Mouse (Mus musculus): ENCODE results near the gene Olfml2b. TPM values are rescaled to one million over a fixed set of nuclear protein-coding genes. Genes with fewer than 3 reads are reported as not detected.

Gene Olfml2b
- polyA plus RNA-seq, 1 experiment from 2014 or later, result 14.7 TPM

DNA sequence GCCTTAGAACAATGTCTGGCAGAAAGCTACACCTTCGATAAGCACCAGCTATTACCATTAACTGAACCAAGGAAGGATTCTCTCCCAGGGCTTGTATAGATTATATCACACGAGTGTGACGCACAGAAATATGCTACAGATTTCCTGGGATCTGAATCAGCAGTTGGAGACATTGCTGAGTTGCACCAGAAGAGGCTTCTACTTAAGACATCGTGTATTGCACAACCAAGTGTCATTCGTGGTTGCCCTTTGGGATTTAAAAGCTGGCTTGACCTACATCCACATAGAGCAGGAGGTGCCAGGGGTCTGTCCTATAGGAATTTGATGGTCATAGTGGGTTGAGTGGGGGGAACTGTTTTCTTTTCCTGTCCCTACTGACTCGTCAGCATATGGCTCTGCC, 58.6 kb downstream of the Olfml2b start:
- H3K4me2 ChIP-seq (ENCODE audit: low read depth, severe bottlenecking), result no peak overlapping the region
- no peak for DNase-seq (ENCODE audit: low spot score)

DNA sequence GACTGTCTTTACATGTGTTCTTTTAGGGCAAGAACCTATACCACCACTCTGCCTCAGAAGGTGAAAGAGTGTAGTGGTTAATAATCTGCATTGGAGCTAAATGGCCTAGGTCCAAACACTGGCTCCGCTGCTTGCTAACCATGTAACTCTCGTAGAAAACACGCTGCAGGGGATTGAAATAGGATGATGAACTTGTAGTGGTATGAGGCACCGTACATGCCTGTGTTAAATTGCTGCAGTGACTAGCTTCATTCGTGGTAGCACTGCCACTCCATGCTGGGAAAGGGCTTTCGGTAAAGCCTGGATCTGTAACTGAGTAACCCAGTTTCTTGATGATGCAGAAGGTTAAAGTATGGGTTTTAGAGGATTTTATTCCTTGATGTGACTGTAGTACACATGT, 59.8 kb downstream of the Olfml2b start:
- ATAC-seq (ENCODE audit: insufficient number of reproducible peaks, low FRiP score, low TSS enrichment, low read depth) (no peak), DNase-seq (ENCODE audit: low spot score) (no peak)
- 94% methylated on average over 6 of the region's 6 CpGs for WGBS
- Histone ChIP-seq H3K4me1 (ENCODE audit: control insufficient read depth, insufficient read depth, low read length) (peaks cover 6% of the 10 kb centered on the region; the same call in 1 of the 2 replicates), H3K9ac (ENCODE audit: low read length) (no peak overlapping the region), H3K27ac (replicated peaks; ENCODE audit: low read depth, low read length) (no peak overlapping the region), H3K36me3 (ENCODE audit: control insufficient read depth, insufficient read depth, low read length) (no peaks in the 10 kb centered on the region), H3K4me3 (ENCODE audit: low read depth, low read length) (no peak overlapping the region), H3K9me3 (ENCODE audit: control insufficient read depth, low read length) (no peaks in the 10 kb centered on the region), H3K27me3 (ENCODE audit: control insufficient read depth, insufficient read depth, low read length) (no peaks in the 10 kb centered on the region), H3K4me2 (ENCODE audit: low read depth, severe bottlenecking) (no peak overlapping the region)

More for the DNA sequence above, 58.6 kb downstream of the Olfml2b start:
- no peak for ATAC-seq (ENCODE audit: insufficient number of reproducible peaks, low FRiP score, low TSS enrichment, low read depth)
- no peaks in the 10 kb centered on the region for H3K9me3 ChIP-seq (ENCODE audit: control insufficient read depth, low read length)
- peaks cover 6% of the 10 kb centered on the region; the same call in 1 of the 2 replicates for H3K4me1 ChIP-seq (ENCODE audit: control insufficient read depth, insufficient read depth, low read length)
- no peaks in the 10 kb centered on the region for H3K27me3 ChIP-seq (ENCODE audit: control insufficient read depth, insufficient read depth, low read length)
- WGBS, result 90% methylated on average over 6 of the region's 6 CpGs
- H3K27ac ChIP-seq (replicated peaks; ENCODE audit: low read depth, low read length), result no peak overlapping the region
- no peaks in the 10 kb centered on the region for H3K36me3 ChIP-seq (ENCODE audit: control insufficient read depth, insufficient read depth, low read length)
- no peak overlapping the region for H3K9ac ChIP-seq (ENCODE audit: low read length)
- no peak overlapping the region for H3K4me3 ChIP-seq (ENCODE audit: low read depth, low read length)

DNA sequence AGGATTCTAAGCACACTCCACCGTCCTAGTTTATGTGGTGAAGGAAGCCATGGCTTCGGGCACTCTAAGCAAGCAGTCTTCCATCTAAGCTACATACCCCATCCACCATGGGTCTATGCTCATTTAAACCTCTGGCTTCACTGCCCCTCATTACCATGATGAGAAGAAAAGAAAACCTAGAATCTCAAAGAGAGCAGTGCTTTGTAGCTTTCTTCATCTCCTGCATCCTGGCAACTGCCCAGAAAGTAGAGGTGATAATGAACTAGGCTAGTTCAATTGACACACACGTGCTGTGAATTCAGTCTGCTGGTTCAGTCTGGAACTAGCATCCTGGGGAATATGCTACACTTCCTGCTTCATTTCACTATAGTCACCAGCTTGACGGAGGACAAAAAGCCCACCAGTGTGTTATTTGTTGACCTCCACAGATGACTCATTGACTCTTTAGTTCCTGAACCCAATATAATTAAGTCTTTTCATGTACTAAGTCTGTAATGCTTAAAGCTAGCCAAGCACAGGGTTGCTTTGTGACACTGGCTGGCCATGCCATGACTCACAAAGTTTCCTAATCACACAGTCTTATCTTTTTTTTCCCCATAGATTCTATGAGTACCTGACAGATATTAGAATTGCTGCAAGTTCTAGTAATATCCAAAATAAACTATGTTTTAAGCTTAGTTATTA, 60.7 kb downstream of the Olfml2b start:
- H3K9ac ChIP-seq (ENCODE audit: low read length), result no peak overlapping the region
- H3K4me1 ChIP-seq (ENCODE audit: control insufficient read depth, insufficient read depth, low read length), result peaks cover 6% of the 10 kb centered on the region; the same call in 1 of the 2 replicates
- 83% methylated on average over 4 of the region's 4 CpGs for WGBS
- no peaks in the 10 kb centered on the region for H3K36me3 ChIP-seq (ENCODE audit: control insufficient read depth, insufficient read depth, low read length)
- H3K27me3 ChIP-seq (ENCODE audit: control insufficient read depth, insufficient read depth, low read length), result no peaks in the 10 kb centered on the region
- no peaks in the 10 kb centered on the region for H3K9me3 ChIP-seq (ENCODE audit: control insufficient read depth, low read length)
- no peak for DNase-seq (ENCODE audit: low spot score)
- ATAC-seq (ENCODE audit: insufficient number of reproducible peaks, low FRiP score, low TSS enrichment, low read depth), result no peak
- H3K4me3 ChIP-seq (ENCODE audit: low read depth, low read length), result no peak overlapping the region
- no peak overlapping the region for H3K27ac ChIP-seq (replicated peaks; ENCODE audit: low read depth, low read length)
- no peak overlapping the region for H3K4me2 ChIP-seq (ENCODE audit: low read depth, severe bottlenecking)

DNA sequence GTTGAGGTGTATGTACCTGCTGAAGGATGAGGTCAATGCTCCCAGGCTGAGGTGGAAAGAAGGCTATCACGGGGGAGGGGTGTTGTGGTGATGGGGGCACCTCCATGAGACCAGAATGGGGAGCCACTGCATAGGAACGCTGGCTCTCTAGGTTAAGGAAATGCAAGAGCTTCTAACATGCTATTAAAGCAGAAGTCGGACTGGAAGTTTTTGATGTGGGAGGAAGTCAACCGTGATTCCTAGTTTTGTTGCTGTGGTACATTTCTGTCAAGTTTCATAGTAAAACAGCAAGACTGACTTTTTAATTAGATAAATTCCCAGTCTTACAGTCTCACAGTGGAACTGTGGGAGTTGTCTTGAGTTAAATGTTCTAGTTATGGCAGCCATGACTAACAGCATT, 61.7 kb downstream of the Olfml2b start:
- no peak for ATAC-seq (ENCODE audit: insufficient number of reproducible peaks, low FRiP score, low TSS enrichment, low read depth)
- Histone ChIP-seq H3K27ac (replicated peaks; ENCODE audit: low read depth, low read length) (no peak overlapping the region), H3K4me3 (ENCODE audit: low read depth, low read length) (no peak overlapping the region), H3K4me1 (ENCODE audit: control insufficient read depth, insufficient read depth, low read length) (peaks cover 6% of the 10 kb centered on the region; the same call in 1 of the 2 replicates), H3K4me2 (ENCODE audit: low read depth, severe bottlenecking) (no peak overlapping the region), H3K9me3 (ENCODE audit: control insufficient read depth, low read length) (no peaks in the 10 kb centered on the region), H3K9ac (ENCODE audit: low read length) (no peak overlapping the region), H3K36me3 (ENCODE audit: control insufficient read depth, insufficient read depth, low read length) (no peaks in the 10 kb centered on the region), H3K27me3 (ENCODE audit: control insufficient read depth, insufficient read depth, low read length) (no peaks in the 10 kb centered on the region)
- no peak for DNase-seq (ENCODE audit: low spot score)
- WGBS, result 90% methylated on average over 4 of the region's 4 CpGs

DNA sequence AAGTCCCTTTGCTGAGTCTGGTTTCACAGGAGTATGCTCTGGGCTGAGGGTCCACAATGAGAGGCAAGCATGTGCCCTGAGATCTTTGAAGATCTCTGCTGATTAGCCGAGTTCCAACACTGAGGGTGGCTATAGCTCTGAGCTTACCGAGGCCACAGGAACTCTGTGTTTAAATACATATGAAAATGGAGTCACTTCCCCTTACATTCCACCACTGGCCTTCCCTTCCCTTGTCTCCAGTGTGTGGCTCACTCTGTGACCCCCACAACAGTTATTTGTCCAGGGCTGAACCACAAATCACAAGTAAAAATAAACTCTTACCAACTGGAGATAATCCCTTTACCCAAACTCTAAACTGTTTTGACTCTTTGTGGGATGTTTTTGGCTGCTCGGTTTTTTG, 64.7 kb downstream of the Olfml2b start:
- Histone ChIP-seq H3K27ac (replicated peaks; ENCODE audit: low read depth, low read length) (no peak overlapping the region), H3K9ac (ENCODE audit: low read length) (no peak overlapping the region), H3K4me3 (ENCODE audit: low read depth, low read length) (no peak overlapping the region), H3K36me3 (ENCODE audit: control insufficient read depth, insufficient read depth, low read length) (no peaks in the 10 kb centered on the region), H3K9me3 (ENCODE audit: control insufficient read depth, low read length) (no peaks in the 10 kb centered on the region), H3K4me2 (ENCODE audit: low read depth, severe bottlenecking) (no peak overlapping the region), H3K4me1 (ENCODE audit: control insufficient read depth, insufficient read depth, low read length) (no peaks in the 10 kb centered on the region), H3K27me3 (ENCODE audit: control insufficient read depth, insufficient read depth, low read length) (no peaks in the 10 kb centered on the region)
- 85% methylated on average over 3 of the region's 3 CpGs for WGBS
- DNase-seq (ENCODE audit: low spot score) (no peak), ATAC-seq (ENCODE audit: insufficient number of reproducible peaks, low FRiP score, low TSS enrichment, low read depth) (no peak)

DNA sequence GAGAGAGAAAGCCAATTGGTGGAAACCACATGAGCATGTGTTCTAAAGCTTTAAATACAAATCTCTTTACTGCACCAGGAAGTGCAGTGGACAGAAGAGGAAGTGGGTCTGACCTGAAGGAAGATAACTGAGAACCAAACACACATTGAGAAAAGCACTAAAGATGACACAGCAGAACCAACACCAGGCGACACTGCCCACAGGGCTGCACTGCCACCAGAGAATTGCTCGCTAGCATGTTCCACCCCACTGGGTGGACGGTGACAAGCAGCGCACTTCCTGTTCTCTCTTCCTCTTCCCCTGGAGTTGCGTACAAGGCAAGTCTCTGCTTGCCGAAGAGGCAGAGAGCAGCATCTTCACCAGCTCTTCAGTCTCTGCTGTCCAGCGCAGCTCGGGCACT, 65.1 kb downstream of the Olfml2b start:
- H3K27me3 ChIP-seq (ENCODE audit: control insufficient read depth, insufficient read depth, low read length), result no peaks in the 10 kb centered on the region
- H3K9me3 ChIP-seq (ENCODE audit: control insufficient read depth, low read length), result no peaks in the 10 kb centered on the region
- WGBS, result 96% methylated on average over 8 of the region's 8 CpGs
- no peak for DNase-seq (ENCODE audit: low spot score)
- H3K27ac ChIP-seq (replicated peaks; ENCODE audit: low read depth, low read length), result no peak overlapping the region
- H3K4me3 ChIP-seq (ENCODE audit: low read depth, low read length), result no peak overlapping the region
- no peak overlapping the region for H3K9ac ChIP-seq (ENCODE audit: low read length)
- no peak for ATAC-seq (ENCODE audit: insufficient number of reproducible peaks, low FRiP score, low TSS enrichment, low read depth)
- H3K4me2 ChIP-seq (ENCODE audit: low read depth, severe bottlenecking), result no peak overlapping the region
- H3K36me3 ChIP-seq (ENCODE audit: control insufficient read depth, insufficient read depth, low read length), result no peaks in the 10 kb centered on the region
- no peaks in the 10 kb centered on the region for H3K4me1 ChIP-seq (ENCODE audit: control insufficient read depth, insufficient read depth, low read length)

DNA sequence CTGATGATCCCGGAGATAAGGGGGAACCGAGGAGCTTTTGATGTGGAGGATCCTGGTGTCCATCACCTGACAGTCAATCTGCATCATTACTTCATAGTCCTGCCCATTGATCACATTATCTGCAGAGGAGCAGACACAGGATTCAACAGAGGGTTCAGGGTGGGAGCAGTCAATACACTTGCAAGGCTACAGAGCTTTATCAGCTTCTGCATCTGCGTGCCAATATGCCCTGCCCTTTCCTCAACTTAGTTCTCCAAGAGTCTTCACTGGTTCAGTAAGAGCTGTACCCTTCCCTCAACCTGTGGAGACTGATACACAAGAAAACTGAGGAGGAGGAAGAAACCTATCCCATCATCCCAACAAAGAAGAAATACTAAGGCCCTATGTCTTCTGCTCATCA, 65.6 kb downstream of the Olfml2b start:
- Histone ChIP-seq H3K27me3 (ENCODE audit: control insufficient read depth, insufficient read depth, low read length) (no peaks in the 10 kb centered on the region), H3K9me3 (ENCODE audit: control insufficient read depth, low read length) (no peaks in the 10 kb centered on the region), H3K9ac (ENCODE audit: low read length) (no peak overlapping the region), H3K36me3 (ENCODE audit: control insufficient read depth, insufficient read depth, low read length) (no peaks in the 10 kb centered on the region), H3K4me1 (ENCODE audit: control insufficient read depth, insufficient read depth, low read length) (no peaks in the 10 kb centered on the region), H3K27ac (replicated peaks; ENCODE audit: low read depth, low read length) (no peak overlapping the region), H3K4me2 (ENCODE audit: low read depth, severe bottlenecking) (no peak overlapping the region), H3K4me3 (ENCODE audit: low read depth, low read length) (no peak overlapping the region)
- no peak for DNase-seq (ENCODE audit: low spot score)
- no peak for ATAC-seq (ENCODE audit: insufficient number of reproducible peaks, low FRiP score, low TSS enrichment, low read depth)
- 84% methylated on average over 3 of the region's 3 CpGs for WGBS

DNA sequence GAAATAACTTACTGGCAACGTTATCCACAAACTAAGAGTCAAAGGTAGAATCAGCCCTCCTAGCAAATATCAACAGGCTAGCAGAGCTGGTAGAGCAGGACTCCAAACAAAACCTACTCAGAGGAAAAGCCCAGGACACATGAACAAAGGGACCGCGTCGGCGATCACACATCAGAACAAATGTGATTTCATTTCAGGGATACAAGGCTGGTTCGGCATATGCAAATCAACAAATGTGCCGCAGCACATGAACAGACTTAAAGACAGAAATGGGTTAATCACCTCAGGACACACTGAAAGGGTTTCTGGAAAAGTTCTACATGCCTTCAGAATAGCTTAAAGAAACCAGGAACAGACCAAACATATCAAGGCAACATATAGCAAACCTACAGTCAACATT, 67.4 kb downstream of the Olfml2b start:
- ATAC-seq (ENCODE audit: insufficient number of reproducible peaks, low FRiP score, low TSS enrichment, low read depth), result no peak
- 96% methylated on average over 7 of the region's 7 CpGs for WGBS
- Histone ChIP-seq H3K9me3 (ENCODE audit: control insufficient read depth, low read length) (no peaks in the 10 kb centered on the region), H3K36me3 (ENCODE audit: control insufficient read depth, insufficient read depth, low read length) (no peaks in the 10 kb centered on the region), H3K4me3 (ENCODE audit: low read depth, low read length) (no peak overlapping the region), H3K27me3 (ENCODE audit: control insufficient read depth, insufficient read depth, low read length) (no peaks in the 10 kb centered on the region), H3K4me2 (ENCODE audit: low read depth, severe bottlenecking) (no peak overlapping the region), H3K27ac (replicated peaks; ENCODE audit: low read depth, low read length) (no peak overlapping the region), H3K9ac (ENCODE audit: low read length) (no peak overlapping the region), H3K4me1 (ENCODE audit: control insufficient read depth, insufficient read depth, low read length) (no peaks in the 10 kb centered on the region)
- no peak for DNase-seq (ENCODE audit: low spot score)

Data from limb, embryonic 11.5 days (tissue).